Mouse (Mus musculus): ENCODE data around the gene Lpp.

DNA sequence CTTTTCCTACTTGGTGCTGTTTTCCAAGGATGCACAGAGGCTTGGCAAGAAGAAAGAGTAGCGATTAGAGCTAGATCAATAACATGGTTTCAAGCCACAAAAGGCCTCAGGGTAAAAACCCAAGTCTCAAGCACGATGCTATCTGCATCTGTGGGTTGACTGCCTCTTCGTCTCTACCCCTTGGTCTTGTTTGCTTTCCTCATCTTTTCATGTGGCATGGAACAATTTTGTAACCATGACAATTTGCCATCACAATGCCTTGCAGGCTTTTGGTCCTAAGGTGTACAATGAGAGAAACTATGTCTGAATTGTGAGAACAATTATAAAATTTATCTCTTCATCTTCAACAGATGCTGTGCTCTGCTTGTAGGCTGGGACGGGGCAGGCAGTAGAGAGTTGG lies 145.7 kb downstream of the Lpp start:
- TF ChIP-seq POLR2A (IDR thresholded peaks at IDR 0.05; ENCODE audit: insufficient read depth, low read depth, low read length) (no peak), CTCF (IDR thresholded peaks at IDR 0.05; ENCODE audit: insufficient read depth, low read depth, low read length) (no peak)
